9 mouse cellular contexts compared by ENCODE assay signal in genomic region chr8:109551663-109552062, GRCm38 (mm10). TPM values are rescaled to one million over a fixed set of nuclear protein-coding genes. Genes with fewer than 3 reads are reported as not detected.
A peak's percentile ranks its signal among the peaks of the same experiment; 100 is the strongest.
DNase-seq lines count a peak whose midpoint lies in the region; ATAC-seq and TF ChIP-seq lines count a peak whose summit lies in the region.
"Had no signal": no experiment of that assay in that cellular context is flagged by ENCODE, and none has a peak within 500 bp of the region (broad histone marks: within the 10 kb centered on the region; RNA-seq: fewer than 3 reads in every experiment).

No protein-coding gene starts in this region.

- ATAC-seq in heart, postnatal 0 days (ENCODE audit: insufficient read depth, low read depth): no peak
- no peak for ATAC-seq in embryonic facial prominence, embryonic 11.5 days (replicated peaks; ENCODE audit: insufficient number of reproducible peaks, low FRiP score, low TSS enrichment, low read depth)
- ATAC-seq in kidney, embryonic 16.5 days (ENCODE audit: low FRiP score, low TSS enrichment): no peak

- DNase-seq in heart, postnatal 0 days (ENCODE audit: low spot score): no peak
- DNase-seq in heart, postnatal 36 days: no peak
- peak; percentile 23 for DNase-seq in right cerebral cortex, postnatal 4 days
- DNase-seq in right cerebral cortex, postnatal 10 days (ENCODE audit: low spot score in 2 of 2): no peak
- peak; percentile 56 for DNase-seq in embryonic facial prominence, embryonic 11.5 days (ENCODE audit: low spot score)
- peak; percentile 37 for DNase-seq in thymus, postnatal 14 days
- DNase-seq in urinary bladder, postnatal 4 days (ENCODE audit: low spot score in 2 of 2): no peak

- H3K9me3 ChIP-seq in heart, postnatal 0 days (replicated peaks; ENCODE audit: control insufficient read depth, low read length): no peaks in the 10 kb centered on the region
- no peaks in the 10 kb centered on the region for H3K9me3 ChIP-seq in embryonic facial prominence, embryonic 11.5 days (replicated peaks; ENCODE audit: control insufficient read depth, low read length)
- no peaks in the 10 kb centered on the region for H3K9me3 ChIP-seq in kidney, embryonic 16.5 days (ENCODE audit: low read length)
- H3K9me3 ChIP-seq: limb, embryonic 12.5 days had no signal

- H3K36me3 ChIP-seq in heart, postnatal 0 days (replicated peaks; ENCODE audit: control insufficient read depth, insufficient read depth, low read length): peaks cover 99% of the 10 kb centered on the region
- peaks cover 33% of the 10 kb centered on the region for H3K36me3 ChIP-seq in embryonic facial prominence, embryonic 11.5 days (replicated peaks; ENCODE audit: control insufficient read depth, insufficient read depth, low read depth, low read length)
- peaks cover 96% of the 10 kb centered on the region for H3K36me3 ChIP-seq in kidney, embryonic 16.5 days (ENCODE audit: insufficient read depth, low read length)

- intact Hi-C loops in heart, postnatal 36 days (cut with DNase I): no loop called here

- H3K27me3 ChIP-seq in heart, postnatal 0 days (ENCODE audit: control insufficient read depth, insufficient read depth, low read length): no peaks in the 10 kb centered on the region
- no peaks in the 10 kb centered on the region for H3K27me3 ChIP-seq in embryonic facial prominence, embryonic 11.5 days (ENCODE audit: control insufficient read depth, insufficient read depth, low read length)
- H3K27me3 ChIP-seq in kidney, embryonic 16.5 days (ENCODE audit: insufficient read depth, low read length): no peaks in the 10 kb centered on the region
- H3K27me3 ChIP-seq: limb, embryonic 12.5 days had no signal

- H3K4me2 ChIP-seq in heart, postnatal 0 days (ENCODE audit: low read depth, low read length): no peak overlapping the region
- H3K4me2 ChIP-seq in embryonic facial prominence, embryonic 11.5 days (ENCODE audit: low read depth, low read length): no peak overlapping the region
- H3K4me2 ChIP-seq in kidney, embryonic 16.5 days (replicated peaks; ENCODE audit: low read depth, low read length): no peak overlapping the region
- H3K4me2 ChIP-seq: limb, embryonic 12.5 days had no signal

- no peak overlapping the region for H3K27ac ChIP-seq in heart, postnatal 0 days (ENCODE audit: low read depth)
- H3K27ac ChIP-seq in embryonic facial prominence, embryonic 11.5 days (replicated peaks; ENCODE audit: low read depth, low read length): no peak overlapping the region
- H3K27ac ChIP-seq in kidney, embryonic 16.5 days (ENCODE audit: low read length): no peak overlapping the region
- H3K27ac ChIP-seq: limb, embryonic 12.5 days had no signal

- H3K4me1 ChIP-seq in heart, postnatal 0 days (ENCODE audit: control insufficient read depth, insufficient read depth): no peaks in the 10 kb centered on the region
- H3K4me1 ChIP-seq in embryonic facial prominence, embryonic 11.5 days (ENCODE audit: control insufficient read depth, insufficient read depth, low read length): no peaks in the 10 kb centered on the region
- no peaks in the 10 kb centered on the region for H3K4me1 ChIP-seq in kidney, embryonic 16.5 days (ENCODE audit: insufficient read depth, low read length)
- H3K4me1 ChIP-seq: limb, embryonic 12.5 days had no signal

- TF ChIP-seq EP300 in heart, postnatal 0 days (IDR thresholded peaks at IDR 0.05; ENCODE audit: low read depth): no peak

- WGBS in heart, postnatal 0 days: 45% methylated on average over 3 of the region's 3 CpGs
- WGBS in embryonic facial prominence, embryonic 11.5 days: 41% methylated on average over 3 of the region's 3 CpGs
- WGBS in kidney, embryonic 16.5 days: 40% methylated on average over 3 of the region's 3 CpGs

- peak; percentile 41 for TF ChIP-seq CTCF in heart, postnatal 0 days (IDR thresholded peaks at IDR 0.05; ENCODE audit: low read depth)

- H3K4me3 ChIP-seq in heart, postnatal 0 days (ENCODE audit: low read depth, low read length): no peak overlapping the region
- no peak overlapping the region for H3K4me3 ChIP-seq in embryonic facial prominence, embryonic 11.5 days (ENCODE audit: low read depth, low read length)
- no peak overlapping the region for H3K4me3 ChIP-seq in kidney, embryonic 16.5 days (ENCODE audit: low read length)
- H3K4me3 ChIP-seq: limb, embryonic 12.5 days had no signal

- H3K9ac ChIP-seq in heart, postnatal 0 days (replicated peaks; ENCODE audit: low read depth, low read length): no peak overlapping the region
- no peak overlapping the region for H3K9ac ChIP-seq in embryonic facial prominence, embryonic 11.5 days (replicated peaks; ENCODE audit: low read length)
- no peak overlapping the region for H3K9ac ChIP-seq in kidney, embryonic 16.5 days (replicated peaks; ENCODE audit: low read length)
- H3K9ac ChIP-seq: limb, embryonic 12.5 days had no signal

RNA-seq across cellular contexts. Expression of gene Dhx38, which starts 14.0 kb away (rescaled TPM):
- 10.8 and 21.9 TPM in 2 replicates for total RNA-seq in heart, postnatal 0 days (2014; rRNA removed; ENCODE audit: low replicate concordance)
- 6.8 and 7.3 TPM in 2 replicates for polyA plus RNA-seq in heart, postnatal 0 days (2015; fragmentation: Nextera tagmentation; extraction: Ambion mirVana)
- 10 to 100 TPM; 12.3 to 12.6 TPM for total RNA-seq in heart, postnatal 36 days (2021)
- 19.6 and 20.4 TPM in 2 replicates for polyA plus RNA-seq in embryonic facial prominence, embryonic 11.5 days (2014; fragmentation: Nextera tagmentation; extraction: Ambion mirVana)
- polyA plus RNA-seq in kidney, embryonic 16.5 days (2015; fragmentation: Nextera tagmentation; extraction: Ambion mirVana): 27.4 and 31.3 TPM in 2 replicates

RNA-seq across cellular contexts. Expression of gene Txnl4b, which starts 14.0 kb away (rescaled TPM):
- total RNA-seq in heart, postnatal 0 days (2014; rRNA removed; ENCODE audit: low replicate concordance): 4.1 and 13.2 TPM in 2 replicates
- polyA plus RNA-seq in heart, postnatal 0 days (2015; fragmentation: Nextera tagmentation; extraction: Ambion mirVana): 17.8 and 19.0 TPM in 2 replicates
- total RNA-seq in heart, postnatal 36 days (2021): 1 to 10 TPM; 4.2 to 4.8 TPM
- polyA plus RNA-seq in embryonic facial prominence, embryonic 11.5 days (2014; fragmentation: Nextera tagmentation; extraction: Ambion mirVana): 28.2 and 28.9 TPM in 2 replicates
- polyA plus RNA-seq in kidney, embryonic 16.5 days (2015; fragmentation: Nextera tagmentation; extraction: Ambion mirVana): 28.9 and 29.4 TPM in 2 replicates

RNA-seq across cellular contexts. Expression of gene Hp, which starts 27.3 kb away (rescaled TPM):
- total RNA-seq in heart, postnatal 0 days (2014; rRNA removed; ENCODE audit: low replicate concordance): 2.0 TPM in 2 replicates
- 1.2 and 3.6 TPM in 2 replicates for polyA plus RNA-seq in heart, postnatal 0 days (2015; fragmentation: Nextera tagmentation; extraction: Ambion mirVana)
- 1 to 10 TPM; 4.2 to 6.4 TPM for total RNA-seq in heart, postnatal 36 days (2021)
- polyA plus RNA-seq in embryonic facial prominence, embryonic 11.5 days (2014; fragmentation: Nextera tagmentation; extraction: Ambion mirVana): 0.88 and 0.97 TPM in 2 replicates
- polyA plus RNA-seq in kidney, embryonic 16.5 days (2015; fragmentation: Nextera tagmentation; extraction: Ambion mirVana): 4.9 and 8.2 TPM in 2 replicates

RNA-seq across cellular contexts. Expression of gene Dhodh, which starts 56.8 kb away (rescaled TPM):
- total RNA-seq in heart, postnatal 0 days (2014; rRNA removed; ENCODE audit: low replicate concordance): 47.8 and 77.9 TPM in 2 replicates
- polyA plus RNA-seq in heart, postnatal 0 days (2015; fragmentation: Nextera tagmentation; extraction: Ambion mirVana): 25.7 and 26.4 TPM in 2 replicates
- 10 to 100 TPM; 16.1 to 17.0 TPM for total RNA-seq in heart, postnatal 36 days (2021)
- polyA plus RNA-seq in embryonic facial prominence, embryonic 11.5 days (2014; fragmentation: Nextera tagmentation; extraction: Ambion mirVana): 41.5 and 44.6 TPM in 2 replicates
- 52.8 and 54.6 TPM in 2 replicates for polyA plus RNA-seq in kidney, embryonic 16.5 days (2015; fragmentation: Nextera tagmentation; extraction: Ambion mirVana)

RNA-seq across cellular contexts. Expression of gene Pmfbp1, which starts 57.8 kb away (rescaled TPM):
- not detected in 2 replicates for total RNA-seq in heart, postnatal 0 days (2014; rRNA removed; ENCODE audit: low replicate concordance)
- polyA plus RNA-seq in heart, postnatal 0 days (2015; fragmentation: Nextera tagmentation; extraction: Ambion mirVana): not detected in 2 replicates
- not detected for total RNA-seq in heart, postnatal 36 days (2021)
- 0.17 and 0.64 TPM in 2 replicates for polyA plus RNA-seq in embryonic facial prominence, embryonic 11.5 days (2014; fragmentation: Nextera tagmentation; extraction: Ambion mirVana)
- 0.11 and 0.13 TPM in 2 replicates for polyA plus RNA-seq in kidney, embryonic 16.5 days (2015; fragmentation: Nextera tagmentation; extraction: Ambion mirVana)

Comparison
In these comparisons a context has a peak if more than half of its experiments do, and no peak if none do; other contexts are left out.
1. DNase-seq: peak in right cerebral cortex, postnatal 4 days (single experiment), embryonic facial prominence, embryonic 11.5 days (single experiment) and thymus, postnatal 14 days (single experiment); none in heart, postnatal 0 days (single experiment), heart, postnatal 36 days (0 of 2), right cerebral cortex, postnatal 10 days (0 of 2) and urinary bladder, postnatal 4 days (0 of 2).